Mouse (Mus musculus) lung, postnatal 0 days (tissue): ENCODE results near the gene Tns3.

Experiments used
- CTCF ChIP-seq: IDR thresholded peaks from 2 replicates; pipeline ENCODE4 v1.5.1; 2016; ENCODE audit warnings: antibody characterized with exemption, mild to moderate bottlenecking
- EP300 ChIP-seq: IDR thresholded peaks from 2 replicates; pipeline ENCODE4 v1.6.1; 2016; ENCODE audit warnings: antibody characterized with exemption, mild to moderate bottlenecking, control low read depth

DNA sequence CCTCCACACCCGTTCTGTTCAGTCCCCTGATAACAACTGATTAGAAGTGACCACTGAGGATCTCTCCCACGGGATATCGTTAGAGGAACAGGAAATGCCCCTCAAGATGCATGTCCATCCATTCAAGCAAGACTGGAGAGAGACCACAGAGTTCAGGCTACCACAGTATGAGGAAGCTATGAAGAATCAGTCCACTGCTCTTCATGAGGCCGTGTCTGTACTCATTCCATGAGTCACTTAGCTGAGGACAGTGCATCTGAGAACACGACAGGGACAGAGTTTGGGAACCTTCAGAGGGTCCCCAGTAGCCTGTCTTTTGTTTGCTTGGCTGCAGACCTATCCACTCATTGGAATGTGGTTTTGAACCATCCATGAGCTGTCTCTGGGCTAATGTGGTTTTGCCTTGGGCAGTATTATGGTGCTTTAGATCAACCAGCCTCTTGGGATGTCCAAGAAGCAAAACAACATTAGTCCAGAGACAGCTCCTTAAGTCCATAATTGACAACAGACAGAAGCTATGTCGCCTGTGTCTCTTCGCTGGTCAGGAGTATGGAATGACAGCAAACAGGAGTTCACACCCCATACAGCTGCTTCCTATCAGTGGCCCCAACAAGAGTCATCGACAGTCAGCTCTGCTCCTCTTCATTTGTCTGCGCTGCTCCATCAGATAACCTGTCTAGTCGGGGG is 37.7 kb upstream of the Tns3 start:
- TF ChIP-seq CTCF (no peak), EP300 (peak; percentile 64)
